Mouse (Mus musculus): ENCODE data around the gene Gm11983. TPM values are rescaled to one million over a fixed set of nuclear protein-coding genes. Genes with fewer than 3 reads are reported as not detected.
"Not testable (repeated sequence)": the region's sequence is repeated elsewhere in the genome, so short reads cannot be mapped to it uniquely, and the experiment has no call there.

Gene Gm11983
- not detected for total RNA-seq (2021)

GRCm38 (mm10) chr11:6837554-6837953 is at the start of gene Gm11983:
Gm11983 (minus strand) TSS chr11:6837654.
- DNase-seq, result no peak

GRCm38 (mm10) chr11:6883045-6883444 is 45.6 kb upstream of the Gm11983 start:
- DNase-seq, result not testable (repeated sequence)

GRCm38 (mm10) chr11:6881614-6882013 is 44.2 kb upstream of the Gm11983 start:
- DNase-seq, result no peak

GRCm38 (mm10) chr11:6877740-6878139 is 40.3 kb upstream of the Gm11983 start:
- DNase-seq, result no peak

GRCm38 (mm10) chr11:6870947-6871346 is 33.5 kb upstream of the Gm11983 start:
- no peak for DNase-seq

GRCm38 (mm10) chr11:6865536-6865935 is 28.1 kb upstream of the Gm11983 start:
- DNase-seq, result no peak

- DNase-seq, result no peak
These were observed 24.7 kb upstream of the Gm11983 start for GRCm38 (mm10) chr11:6862185-6862584.

GRCm38 (mm10) chr11:6859898-6860858 is 22.7 kb upstream of the Gm11983 start:
- DNase-seq, result peak; percentile 10 to 26

GRCm38 (mm10) chr11:6859096-6859495 is 21.6 kb upstream of the Gm11983 start:
- no peak for DNase-seq

- no peak for DNase-seq
These were observed 18.5 kb upstream of the Gm11983 start for GRCm38 (mm10) chr11:6855942-6856341.

GRCm38 (mm10) chr11:6853366-6853765 is 15.9 kb upstream of the Gm11983 start:
- DNase-seq, result not testable (repeated sequence)

- DNase-seq, result no peak
These were observed 6.4 kb upstream of the Gm11983 start for GRCm38 (mm10) chr11:6843831-6844230.

GRCm38 (mm10) chr11:6842160-6842559 is 4.7 kb upstream of the Gm11983 start:
- no peak for DNase-seq

GRCm38 (mm10) chr11:6840775-6841174 is 3.3 kb upstream of the Gm11983 start:
- DNase-seq, result no peak

- no peak for DNase-seq
These were observed 2.8 kb downstream of the Gm11983 start for GRCm38 (mm10) chr11:6834636-6835035.

GRCm38 (mm10) chr11:6833731-6834130 is 3.7 kb downstream of the Gm11983 start:
- DNase-seq, result no peak

GRCm38 (mm10) chr11:6831931-6832330 is 5.5 kb downstream of the Gm11983 start:
- no peak for DNase-seq

GRCm38 (mm10) chr11:6828196-6828595 is 9.3 kb downstream of the Gm11983 start:
- no peak for DNase-seq

GRCm38 (mm10) chr11:6826157-6826556 is 11.3 kb downstream of the Gm11983 start:
- no peak for DNase-seq

- DNase-seq, result no peak
These were observed 14.3 kb downstream of the Gm11983 start for GRCm38 (mm10) chr11:6823176-6823575.

GRCm38 (mm10) chr11:6814486-6814885 is 23.0 kb downstream of the Gm11983 start:
- DNase-seq, result no peak

GRCm38 (mm10) chr11:6802879-6803278 is 34.6 kb downstream of the Gm11983 start:
- DNase-seq, result not testable (repeated sequence)

GRCm38 (mm10) chr11:6790690-6791089 is 46.8 kb downstream of the Gm11983 start:
- DNase-seq, result no peak
